Mouse (Mus musculus): ENCODE data around the gene Adssl1.

DNA sequence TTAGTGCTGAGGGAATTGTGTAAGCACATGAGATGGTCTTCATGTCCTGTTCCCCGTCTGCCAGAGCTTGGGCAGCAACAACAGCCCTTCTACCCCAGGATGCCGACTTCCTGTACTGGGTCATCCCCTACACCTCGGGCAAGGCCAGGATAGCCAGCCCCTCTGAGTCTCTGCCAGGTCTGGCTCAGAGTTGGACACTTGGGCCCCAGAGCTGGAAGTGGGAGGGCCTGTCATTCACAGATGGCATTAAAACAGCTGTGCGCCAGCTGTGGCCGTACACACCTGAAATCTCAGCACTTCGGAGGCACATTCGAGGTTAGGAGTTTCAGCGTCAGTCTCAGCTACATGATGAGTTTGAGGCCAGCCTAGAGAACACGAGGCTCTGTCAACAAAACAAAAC, 23.4 kb upstream of the Adssl1 start:
- TF ChIP-seq POLR2A (IDR thresholded peaks at IDR 0.05; ENCODE audit: control insufficient read depth, extremely low read depth, insufficient read depth, low read length, poor library complexity): no peak
- TF ChIP-seq CTCF (IDR thresholded peaks at IDR 0.05; ENCODE audit: borderline replicate concordance, control insufficient read depth, extremely low read depth, insufficient read depth, low read length, poor library complexity): no peak

Measured in thymus, adult 2 months (tissue).